Mouse (Mus musculus) spleen, adult 2 months (tissue): ENCODE results near the gene Herc6.

Source experiments
- CTCF ChIP-seq: fragments of 200-500 bp; IDR thresholded peaks from 2 replicates; pipeline ENCODE4 v1.5.1; 2011; ENCODE audit warnings: mild to moderate bottlenecking, inconsistent platforms; ENCODE audit not compliant: insufficient read depth, insufficient read length, insufficient replicate concordance; ENCODE audit errors: extremely low read depth
- POLR2A ChIP-seq: fragments of 200-500 bp; IDR thresholded peaks from 2 replicates; pipeline ENCODE4 v1.6.1; 2011; ENCODE audit warnings: low read depth, low read length, inconsistent platforms

DNA sequence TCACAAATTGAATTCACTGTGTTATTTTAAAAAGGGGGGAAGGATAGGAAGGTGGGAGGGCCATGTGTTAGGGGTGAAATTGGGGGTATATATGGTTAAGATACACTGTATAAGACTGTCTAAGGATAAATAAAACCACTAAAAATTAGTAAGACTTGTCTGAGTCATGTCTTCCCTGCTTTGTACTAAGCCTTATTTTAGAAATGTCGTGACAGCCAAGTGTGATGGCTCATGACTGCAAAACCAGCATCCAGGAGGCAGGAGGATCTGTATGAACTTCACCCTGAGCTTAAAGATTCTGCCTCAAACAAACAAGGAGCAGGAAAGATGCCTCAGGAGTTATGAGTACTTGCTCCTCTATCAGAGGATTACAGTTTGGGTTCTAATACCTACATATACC is 103.4 kb downstream of the Herc6 start:
- TF ChIP-seq POLR2A, result no peak
- no peak for TF ChIP-seq CTCF
